Mouse (Mus musculus): ENCODE measurements around the gene Trip10. TPM values are rescaled to one million over a fixed set of nuclear protein-coding genes. Genes with fewer than 3 reads are reported as not detected.

Gene Trip10
- polyA plus RNA-seq, 1 experiment from 2014 or later: 19.7 TPM

DNA sequence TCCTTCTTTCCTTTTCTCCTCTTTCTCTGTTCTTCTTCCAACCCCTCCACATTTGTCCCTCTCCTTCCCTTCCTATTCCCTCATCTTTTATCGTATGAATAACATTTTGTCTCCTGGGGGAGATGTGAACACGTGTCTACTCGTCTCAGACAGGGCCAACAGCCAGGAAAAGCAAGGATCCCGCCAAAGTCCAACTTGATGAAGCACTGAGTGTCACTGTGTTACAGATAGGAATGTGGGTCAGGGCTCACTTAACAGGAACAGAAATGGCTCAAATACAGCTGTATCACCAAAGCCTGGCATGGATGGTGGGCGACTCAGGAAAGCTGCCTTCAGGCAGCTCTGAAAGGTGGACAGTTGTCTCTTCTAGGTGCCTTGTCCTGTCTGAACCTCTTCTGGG lies 40.0 kb downstream of the Trip10 start:
- no peak overlapping the region for H3K4me3 ChIP-seq
- no peaks in the 10 kb centered on the region for H3K9me3 ChIP-seq
- no peaks in the 10 kb centered on the region for H3K4me1 ChIP-seq
- WGBS: 88% methylated on average over 5 of the region's 5 CpGs
- no peaks in the 10 kb centered on the region for H3K27me3 ChIP-seq (replicated peaks)
- no peak overlapping the region for H3K27ac ChIP-seq
- no peak overlapping the region for H3K4me2 ChIP-seq (replicated peaks)
- no peak overlapping the region for H3K9ac ChIP-seq
- no peak for ATAC-seq (ENCODE audit: low FRiP score, low read depth)
- H3K36me3 ChIP-seq: no peaks in the 10 kb centered on the region

GRCm38 (mm10) chr17:57290001-57290670 lies 40.9 kb downstream of the Trip10 start:
- Histone ChIP-seq H3K4me3 (no peak overlapping the region), H3K9ac (no peak overlapping the region), H3K9me3 (no peaks in the 10 kb centered on the region), H3K4me1 (no peaks in the 10 kb centered on the region), H3K36me3 (no peaks in the 10 kb centered on the region), H3K27ac (no peak overlapping the region), H3K4me2 (replicated peaks) (no peak overlapping the region), H3K27me3 (replicated peaks) (no peaks in the 10 kb centered on the region)
- WGBS: 91% methylated on average over 9 of the region's 9 CpGs
- ATAC-seq (ENCODE audit: low FRiP score, low read depth): no peak

DNA sequence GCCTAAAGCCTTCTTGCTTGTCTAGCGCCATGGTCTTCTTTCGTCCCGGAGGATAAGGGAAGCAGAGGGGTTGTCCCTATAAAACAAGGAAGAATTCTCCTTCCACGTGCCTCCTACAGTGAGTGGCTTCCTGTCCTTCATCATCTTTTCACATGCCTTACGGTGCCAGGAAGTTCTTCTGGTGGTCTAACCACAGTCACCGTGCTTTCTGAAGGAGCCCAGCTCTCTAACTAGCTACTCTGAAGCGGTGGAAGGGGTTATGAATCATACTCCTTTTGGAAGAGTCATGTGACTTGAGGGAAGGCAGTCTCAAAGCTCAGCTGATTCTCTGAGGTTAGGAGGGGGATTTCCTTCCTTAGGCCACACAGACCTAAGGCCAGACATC lies 41.4 kb downstream of the Trip10 start:
- Histone ChIP-seq H3K4me1 (no peaks in the 10 kb centered on the region), H3K9me3 (no peaks in the 10 kb centered on the region), H3K27me3 (replicated peaks) (no peaks in the 10 kb centered on the region), H3K9ac (no peak overlapping the region), H3K27ac (no peak overlapping the region), H3K4me3 (no peak overlapping the region), H3K4me2 (replicated peaks) (no peak overlapping the region), H3K36me3 (no peaks in the 10 kb centered on the region)
- 89% methylated on average over 7 of the region's 7 CpGs for WGBS
- ATAC-seq (ENCODE audit: low FRiP score, low read depth): no peak

DNA sequence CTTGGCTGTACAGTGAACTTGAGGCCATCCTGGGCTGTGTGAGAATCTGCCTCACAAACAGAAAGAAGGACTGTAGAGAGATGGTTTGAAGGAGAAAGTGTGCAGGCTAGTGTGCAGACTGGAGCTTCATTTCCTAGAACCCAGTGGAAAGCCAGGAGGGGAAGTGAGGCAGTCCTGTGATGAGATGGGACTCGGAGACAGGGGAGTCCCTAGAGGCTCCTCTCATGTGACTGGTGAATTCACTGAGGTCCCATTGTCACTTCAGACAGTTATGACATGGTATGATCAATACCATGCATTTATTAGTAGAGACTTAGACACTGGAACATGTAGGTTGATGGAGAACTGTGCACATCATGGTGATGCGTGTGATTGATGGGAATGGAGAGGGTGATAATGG lies 43.0 kb downstream of the Trip10 start:
- Histone ChIP-seq H3K9ac (no peak overlapping the region), H3K9me3 (no peaks in the 10 kb centered on the region), H3K27ac (no peak overlapping the region), H3K4me2 (replicated peaks) (no peak overlapping the region), H3K4me1 (no peaks in the 10 kb centered on the region), H3K4me3 (no peak overlapping the region), H3K27me3 (replicated peaks) (no peaks in the 10 kb centered on the region), H3K36me3 (no peaks in the 10 kb centered on the region)
- no peak for ATAC-seq (ENCODE audit: low FRiP score, low read depth)
- 91% methylated on average over 2 of the region's 2 CpGs for WGBS

- Histone ChIP-seq H3K4me3 (no peak overlapping the region), H3K27ac (no peak overlapping the region), H3K27me3 (replicated peaks) (no peaks in the 10 kb centered on the region), H3K4me1 (no peaks in the 10 kb centered on the region), H3K4me2 (replicated peaks) (no peak overlapping the region), H3K9ac (no peak overlapping the region), H3K9me3 (no peaks in the 10 kb centered on the region), H3K36me3 (no peaks in the 10 kb centered on the region)
- WGBS: 93% methylated on average over 9 of the region's 9 CpGs
- no peak for ATAC-seq (ENCODE audit: low FRiP score, low read depth)
Observed at GRCm38 (mm10) chr17:57292968-57293367, 43.7 kb downstream of the Trip10 start.

DNA sequence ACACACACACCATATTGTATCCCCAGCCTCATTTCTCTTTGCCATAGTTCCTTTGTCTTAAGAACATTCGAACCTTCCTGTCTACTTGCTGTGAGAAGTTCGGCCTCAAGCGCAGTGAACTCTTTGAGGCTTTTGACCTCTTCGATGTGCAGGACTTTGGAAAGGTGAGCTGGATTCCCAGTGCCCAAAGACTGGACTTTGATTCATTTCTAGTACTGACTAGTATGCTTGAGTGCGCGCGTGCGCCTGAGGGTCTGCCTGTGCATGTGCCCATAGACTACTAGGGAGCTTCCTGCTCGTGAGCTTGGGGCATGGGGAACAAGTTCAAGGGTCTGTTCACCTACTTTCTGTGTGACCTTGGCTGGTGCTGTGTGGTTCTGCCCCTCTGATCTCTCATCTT lies 46.7 kb downstream of the Trip10 start:
- ATAC-seq (ENCODE audit: low FRiP score, low read depth): no peak
- no peaks in the 10 kb centered on the region for H3K27me3 ChIP-seq (replicated peaks)
- H3K9me3 ChIP-seq: no peaks in the 10 kb centered on the region
- no peak overlapping the region for H3K27ac ChIP-seq
- no peak overlapping the region for H3K4me2 ChIP-seq (replicated peaks)
- WGBS: 95% methylated on average over 9 of the region's 9 CpGs
- H3K36me3 ChIP-seq: no peaks in the 10 kb centered on the region
- H3K4me1 ChIP-seq: no peaks in the 10 kb centered on the region
- no peak overlapping the region for H3K9ac ChIP-seq
- no peak overlapping the region for H3K4me3 ChIP-seq

- Histone ChIP-seq H3K9me3 (no peaks in the 10 kb centered on the region), H3K4me3 (no peak overlapping the region), H3K4me2 (replicated peaks) (no peak overlapping the region), H3K27ac (no peak overlapping the region), H3K4me1 (no peaks in the 10 kb centered on the region), H3K9ac (no peak overlapping the region), H3K36me3 (no peaks in the 10 kb centered on the region), H3K27me3 (replicated peaks) (no peaks in the 10 kb centered on the region)
- no peak for ATAC-seq (ENCODE audit: low FRiP score, low read depth)
- 90% methylated on average over 12 of the region's 12 CpGs for WGBS
Observed at GRCm38 (mm10) chr17:57297040-57297439, 47.8 kb downstream of the Trip10 start.

GRCm38 (mm10) chr17:57305593-57305992 lies 56.3 kb downstream of the Trip10 start:
- Histone ChIP-seq H3K36me3 (no peaks in the 10 kb centered on the region), H3K9ac (no peak overlapping the region), H3K4me3 (no peak overlapping the region), H3K4me1 (no peaks in the 10 kb centered on the region), H3K27me3 (replicated peaks) (no peaks in the 10 kb centered on the region), H3K27ac (no peak overlapping the region), H3K9me3 (no peaks in the 10 kb centered on the region), H3K4me2 (replicated peaks) (no peak overlapping the region)
- 69% methylated on average over 4 of the region's 4 CpGs for WGBS
- ATAC-seq (ENCODE audit: low FRiP score, low read depth): no peak

DNA sequence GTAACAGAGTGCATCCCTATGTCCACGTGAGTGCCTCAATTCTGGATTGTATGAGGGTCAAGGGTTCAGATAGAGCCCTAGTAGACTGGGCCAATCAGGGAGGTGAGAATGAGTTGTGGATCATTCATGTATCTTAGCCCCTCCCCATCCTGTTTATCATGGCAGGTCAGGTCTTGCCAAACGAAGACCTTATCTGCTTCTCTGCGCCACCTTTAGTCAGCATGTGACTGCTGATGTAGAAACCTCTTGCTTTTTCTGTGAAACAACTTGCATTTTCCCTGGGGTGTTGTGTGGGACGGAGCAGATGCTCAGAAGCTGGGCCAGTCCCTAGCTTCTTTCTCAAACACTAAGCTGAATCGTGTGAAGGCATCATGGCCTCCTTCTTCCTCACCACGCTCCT lies 57.8 kb downstream of the Trip10 start:
- H3K4me1 ChIP-seq: no peaks in the 10 kb centered on the region
- no peak overlapping the region for H3K27ac ChIP-seq
- WGBS: 82% methylated on average over 6 of the region's 6 CpGs
- no peak overlapping the region for H3K4me2 ChIP-seq (replicated peaks)
- no peak for ATAC-seq (ENCODE audit: low FRiP score, low read depth)
- no peak overlapping the region for H3K9ac ChIP-seq
- no peaks in the 10 kb centered on the region for H3K9me3 ChIP-seq
- H3K4me3 ChIP-seq: no peak overlapping the region
- no peaks in the 10 kb centered on the region for H3K36me3 ChIP-seq
- no peaks in the 10 kb centered on the region for H3K27me3 ChIP-seq (replicated peaks)

DNA sequence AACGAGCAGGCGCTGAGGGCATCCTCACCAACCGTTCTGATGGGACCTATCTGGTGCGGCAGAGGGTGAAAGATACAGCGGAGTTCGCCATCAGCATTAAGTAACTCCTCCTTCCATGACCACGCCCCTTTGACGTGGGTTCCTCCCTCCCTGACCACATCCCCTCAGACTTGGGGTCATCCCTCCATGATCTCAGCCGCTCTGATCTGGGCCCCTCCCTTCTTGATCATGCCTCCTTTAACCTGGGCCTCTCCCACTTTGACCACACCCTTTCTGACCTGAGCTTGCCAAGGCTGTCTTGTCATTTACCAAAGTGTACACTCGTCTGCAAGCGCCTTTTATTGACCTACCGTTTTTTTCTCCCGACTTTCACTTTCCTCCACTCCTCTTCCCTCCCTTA lies 62.5 kb downstream of the Trip10 start:
- 35% methylated on average over 13 of the region's 13 CpGs for WGBS
- no peaks in the 10 kb centered on the region for H3K4me1 ChIP-seq
- no peak overlapping the region for H3K9ac ChIP-seq
- H3K4me3 ChIP-seq: no peak overlapping the region
- no peaks in the 10 kb centered on the region for H3K27me3 ChIP-seq (replicated peaks)
- ATAC-seq (ENCODE audit: low FRiP score, low read depth): no peak
- H3K36me3 ChIP-seq: no peaks in the 10 kb centered on the region
- H3K4me2 ChIP-seq (replicated peaks): no peak overlapping the region
- no peaks in the 10 kb centered on the region for H3K9me3 ChIP-seq
- no peak overlapping the region for H3K27ac ChIP-seq

Small RNAs within 50 kb of the gene (microRNA-seq; reads per million reads assigned to microRNA genes)
- not detected for gene Mir6978

Other genes with a start within 250 kb of the Trip10 start
- gene Pspn, start 249.4 kb upstream of the Trip10 start, polyA plus RNA-seq (2016; fragmentation: Nextera tagmentation; extraction: Ambion mirVana): not detected in 2 replicates
- gene Gtf2f1, start 238.2 kb upstream of the Trip10 start, polyA plus RNA-seq (2016; fragmentation: Nextera tagmentation; extraction: Ambion mirVana): 71.2 and 76.7 TPM in 2 replicates
- gene Gm17949, start 238.0 kb upstream of the Trip10 start, polyA plus RNA-seq (2016; fragmentation: Nextera tagmentation; extraction: Ambion mirVana): 0.28 and 0.33 TPM in 2 replicates
- gene Khsrp, start 217.9 kb upstream of the Trip10 start, polyA plus RNA-seq (2016; fragmentation: Nextera tagmentation; extraction: Ambion mirVana): 53.1 and 55.8 TPM in 2 replicates
- gene Slc25a41, start 207.8 kb upstream of the Trip10 start, polyA plus RNA-seq (2016; fragmentation: Nextera tagmentation; extraction: Ambion mirVana): 0.25 TPM in 1 of 2 replicates, not detected in the other
- 1.1 and 1.2 TPM in 2 replicates for gene Crb3, start 190.3 kb upstream of the Trip10 start, polyA plus RNA-seq (2016; fragmentation: Nextera tagmentation; extraction: Ambion mirVana)
- gene Slc25a23, start 189.6 kb upstream of the Trip10 start, polyA plus RNA-seq (2016; fragmentation: Nextera tagmentation; extraction: Ambion mirVana): 19.4 and 19.9 TPM in 2 replicates
- 4.3 and 4.5 TPM in 2 replicates for gene Dennd1c, start 170.9 kb upstream of the Trip10 start, polyA plus RNA-seq (2016; fragmentation: Nextera tagmentation; extraction: Ambion mirVana)
- 228 and 271 TPM in 2 replicates for gene Tubb4a, start 161.7 kb upstream of the Trip10 start, polyA plus RNA-seq (2016; fragmentation: Nextera tagmentation; extraction: Ambion mirVana)
- gene Tnfsf9, start 144.1 kb upstream of the Trip10 start, polyA plus RNA-seq (2016; fragmentation: Nextera tagmentation; extraction: Ambion mirVana): 5.8 TPM in 2 replicates
- gene Cd70, start 99.7 kb upstream of the Trip10 start, polyA plus RNA-seq (2016; fragmentation: Nextera tagmentation; extraction: Ambion mirVana): 0.24 TPM in 1 of 2 replicates, not detected in the other
- gene Tnfsf14, start 55.3 kb upstream of the Trip10 start, polyA plus RNA-seq (2016; fragmentation: Nextera tagmentation; extraction: Ambion mirVana): 0.10 and 0.28 TPM in 2 replicates
- gene C3, start 21.3 kb upstream of the Trip10 start, polyA plus RNA-seq (2016; fragmentation: Nextera tagmentation; extraction: Ambion mirVana): 0.68 and 0.97 TPM in 2 replicates
- 24.2 and 24.3 TPM in 2 replicates for gene Gpr108, start 1.0 kb upstream of the Trip10 start, polyA plus RNA-seq (2016; fragmentation: Nextera tagmentation; extraction: Ambion mirVana)
- gene Vav1, start 29.6 kb downstream of the Trip10 start, polyA plus RNA-seq (2016; fragmentation: Nextera tagmentation; extraction: Ambion mirVana): 1.8 and 2.0 TPM in 2 replicates
- 3.5 and 4.0 TPM in 2 replicates for gene Adgre1, start 109.2 kb downstream of the Trip10 start, polyA plus RNA-seq (2016; fragmentation: Nextera tagmentation; extraction: Ambion mirVana)

All from neural tube, embryonic 12.5 days (tissue).